Mouse (Mus musculus) regulatory T cell (primary cell): ENCODE measurements at regions not wholly inside any gene's neighbourhood (a gene's known extent, or its start where the extent isn't known, plus 50 kb on each side); places are given as distances from the start of the nearest gene placed in this dataset.

Experiments used
- in situ Hi-C: fragments of 300-600 bp; cut with MboI, MseI; formaldehyde crosslinking; loops from one replicate; pipeline ENCODE4 v1.15.1; 2025; ENCODE audit warnings: high pct_unique_total_duplicates

GRCm38 (mm10) chr1:143886014-143886413 lies 108.9 kb downstream of the Uchl5 start:
- in situ Hi-C loops = no loop called here

DNA sequence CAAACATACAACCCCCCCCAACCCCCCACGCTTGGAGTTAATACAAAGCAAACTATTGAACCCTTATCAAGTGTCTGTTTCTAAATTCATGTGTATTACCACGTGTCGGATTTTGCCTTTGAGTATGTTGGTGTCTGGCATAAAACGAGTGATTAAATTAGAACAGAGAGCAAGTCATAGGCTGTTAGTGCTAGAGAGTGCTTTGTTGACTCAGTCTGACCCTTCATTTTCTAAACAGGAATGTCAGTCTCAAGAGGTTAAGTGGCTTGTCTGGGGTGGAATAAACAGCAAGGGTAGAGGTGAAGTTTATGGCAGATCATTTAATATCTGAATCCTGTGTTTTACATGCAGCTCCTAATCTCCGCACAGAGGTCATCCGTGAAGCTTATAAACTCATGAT lies 104.1 kb downstream of the Uchl5 start:
- in situ Hi-C loops = no loop called here

GRCm38 (mm10) chr1:143879622-143880021 lies 102.5 kb downstream of the Uchl5 start:
- in situ Hi-C loops = no loop called here

GRCm38 (mm10) chr1:143878266-143878665 lies 101.2 kb downstream of the Uchl5 start:
- in situ Hi-C loops = no loop called here

DNA sequence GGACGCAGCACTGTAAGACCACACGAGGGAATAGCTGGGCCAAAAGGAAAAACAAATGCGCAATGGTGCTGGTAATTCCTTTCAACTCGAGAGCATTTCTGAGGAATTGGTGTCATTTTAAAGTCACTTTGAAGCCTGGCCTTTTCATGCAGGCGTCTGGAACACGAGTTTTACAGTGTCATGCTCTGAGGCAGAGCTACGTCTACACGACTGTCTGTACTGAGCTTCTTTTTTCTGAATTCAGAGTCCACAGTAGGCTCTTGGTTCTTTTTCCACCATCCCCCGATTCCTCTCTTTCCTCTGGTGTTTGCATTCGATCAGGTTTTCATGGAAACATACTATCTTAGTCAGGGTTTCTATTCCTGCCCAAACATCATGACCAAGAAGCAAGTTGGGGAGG lies 83.2 kb downstream of the Uchl5 start:
- in situ Hi-C loops = no loop called here

GRCm38 (mm10) chr1:143858532-143858931 lies 81.5 kb downstream of the Uchl5 start:
- in situ Hi-C loops = no loop called here
